Mouse (Mus musculus): ENCODE measurements around the gene Nnat. TPM values are rescaled to one million over a fixed set of nuclear protein-coding genes. Genes with fewer than 3 reads are reported as not detected.

Nnat gene
- total RNA-seq (2021) = 100 to 1,000 TPM; 562 to 692 TPM

GRCm38 (mm10) chr2:157559858-157560257 lies at the start of gene Nnat:
TSS of gene Nnat (plus strand) at chr2:157560078.
- intact Hi-C loops (cut with DNase I) = no loop called here
- peak; percentile 59 to 78 for DNase-seq (ENCODE audit: extremely low spot score in 1 of 2, low spot score in 2 of 2)

- no peak for DNase-seq (ENCODE audit: extremely low spot score in 1 of 2, low spot score in 2 of 2)
- intact Hi-C loops (cut with DNase I) = no loop called here
Measured at GRCm38 (mm10) chr2:157512859-157513258, 47.0 kb upstream of the Nnat start.

- intact Hi-C loops (cut with DNase I) = no loop called here
- DNase-seq (ENCODE audit: extremely low spot score in 1 of 2, low spot score in 2 of 2) = no peak
Measured at GRCm38 (mm10) chr2:157513737-157514208, 46.1 kb upstream of the Nnat start.

GRCm38 (mm10) chr2:157514353-157514752 lies 45.5 kb upstream of the Nnat start:
- no peak for DNase-seq (ENCODE audit: extremely low spot score in 1 of 2, low spot score in 2 of 2)
- intact Hi-C loops (cut with DNase I) = no loop called here

- intact Hi-C loops (cut with DNase I) = no loop called here
- no peak for DNase-seq (ENCODE audit: extremely low spot score in 1 of 2, low spot score in 2 of 2)
Measured at GRCm38 (mm10) chr2:157517526-157517925, 42.4 kb upstream of the Nnat start.

- DNase-seq (ENCODE audit: extremely low spot score in 1 of 2, low spot score in 2 of 2) = no peak
- intact Hi-C loops (cut with DNase I) = no loop called here
Measured at GRCm38 (mm10) chr2:157518451-157518850, 41.4 kb upstream of the Nnat start.

GRCm38 (mm10) chr2:157519452-157519851 lies 40.4 kb upstream of the Nnat start:
- intact Hi-C loops (cut with DNase I) = no loop called here
- no peak for DNase-seq (ENCODE audit: extremely low spot score in 1 of 2, low spot score in 2 of 2)

- peak in 1 of 2 experiments; percentile 77 for DNase-seq (ENCODE audit: extremely low spot score in 1 of 2, low spot score in 2 of 2)
- intact Hi-C loops (cut with DNase I) = no loop called here
Measured at GRCm38 (mm10) chr2:157520496-157520895, 39.4 kb upstream of the Nnat start.

GRCm38 (mm10) chr2:157522556-157522955 lies 37.3 kb upstream of the Nnat start:
- no peak for DNase-seq (ENCODE audit: extremely low spot score in 1 of 2, low spot score in 2 of 2)
- intact Hi-C loops (cut with DNase I) = no loop called here

GRCm38 (mm10) chr2:157530056-157530955 lies 29.6 kb upstream of the Nnat start:
- intact Hi-C loops (cut with DNase I) = no loop called here
- peak in 1 of 2 experiments; percentile 35 for DNase-seq (ENCODE audit: extremely low spot score in 1 of 2, low spot score in 2 of 2)

- no peak for DNase-seq (ENCODE audit: extremely low spot score in 1 of 2, low spot score in 2 of 2)
- intact Hi-C loops (cut with DNase I) = no loop called here
Measured at GRCm38 (mm10) chr2:157531681-157532426, 28.0 kb upstream of the Nnat start.

- intact Hi-C loops (cut with DNase I) = no loop called here
- DNase-seq (ENCODE audit: extremely low spot score in 1 of 2, low spot score in 2 of 2) = no peak
Measured at GRCm38 (mm10) chr2:157534163-157534562, 25.7 kb upstream of the Nnat start.

GRCm38 (mm10) chr2:157536476-157537081 lies 23.3 kb upstream of the Nnat start:
- no peak for DNase-seq (ENCODE audit: extremely low spot score in 1 of 2, low spot score in 2 of 2)
- intact Hi-C loops (cut with DNase I) = no loop called here

GRCm38 (mm10) chr2:157537118-157537517 lies 22.8 kb upstream of the Nnat start:
- intact Hi-C loops (cut with DNase I) = no loop called here
- no peak for DNase-seq (ENCODE audit: extremely low spot score in 1 of 2, low spot score in 2 of 2)

- DNase-seq (ENCODE audit: extremely low spot score in 1 of 2, low spot score in 2 of 2) = peak; percentile 56 to 67
- intact Hi-C loops (cut with DNase I) = loop anchor here (5.0 kb wide), 1 partner anchor 48 kb away; no protein-coding TSS in a partner anchor
Measured at GRCm38 (mm10) chr2:157540073-157540952, 19.6 kb upstream of the Nnat start.

- intact Hi-C loops (cut with DNase I) = loop anchor here (5.0 kb wide), 1 partner anchor 49 kb away; no protein-coding TSS in a partner anchor
- no peak for DNase-seq (ENCODE audit: extremely low spot score in 1 of 2, low spot score in 2 of 2)
Measured at GRCm38 (mm10) chr2:157540953-157541569, 18.8 kb upstream of the Nnat start.

GRCm38 (mm10) chr2:157541631-157542030 lies 18.2 kb upstream of the Nnat start:
- intact Hi-C loops (cut with DNase I) = loop anchor here (5.0 kb wide), 1 partner anchor 49 kb away; no protein-coding TSS in a partner anchor
- DNase-seq (ENCODE audit: extremely low spot score in 1 of 2, low spot score in 2 of 2) = no peak

GRCm38 (mm10) chr2:157542415-157542814 lies 17.5 kb upstream of the Nnat start:
- DNase-seq (ENCODE audit: extremely low spot score in 1 of 2, low spot score in 2 of 2) = no peak
- intact Hi-C loops (cut with DNase I) = loop anchor here (5.0 kb wide), 1 partner anchor 50 kb away; no protein-coding TSS in a partner anchor
